Mouse (Mus musculus): ENCODE measurements at regions not wholly inside any gene's neighbourhood (a gene's known extent, or its start where the extent isn't known, plus 50 kb on each side); places are given as distances from the start of the nearest gene placed in this dataset.

GRCm38 (mm10) chr9:40586581-40586980 lies 55.4 kb upstream of the Gramd1b start:
- TF ChIP-seq CTCF (IDR thresholded peaks at IDR 0.05; ENCODE audit: control insufficient read depth, insufficient read depth, low read length) (no peak), POLR2A (IDR thresholded peaks at IDR 0.05; ENCODE audit: borderline replicate concordance, control insufficient read depth, low read depth, low read length) (no peak)

Data from bone marrow, adult 2 months (tissue).